Mouse (Mus musculus) c-Kit-positive CD71-positive TER-119-negative erythroid progenitor cells, embryonic 14.5 days (primary cell): ENCODE results near the gene Ncoa3.

Experiments used
- DNase-seq: peaks from one replicate; pipeline ENCODE4 v3.0.0-alpha.2; 2013; ENCODE audit warnings: low read depth

Ncoa3 gene

GRCm38 (mm10) chr2:166002429-166002828 lies 10.0 kb downstream of the Ncoa3 start:
- no peak for DNase-seq

- no peak for DNase-seq
Observed at GRCm38 (mm10) chr2:166003004-166003403, 10.6 kb downstream of the Ncoa3 start.

- no peak for DNase-seq
Observed at GRCm38 (mm10) chr2:166007046-166007445, 14.6 kb downstream of the Ncoa3 start.

GRCm38 (mm10) chr2:166008558-166009392 lies 16.3 kb downstream of the Ncoa3 start:
- no peak for DNase-seq

- no peak for DNase-seq
Observed at GRCm38 (mm10) chr2:166009393-166009947, 17.0 kb downstream of the Ncoa3 start.

GRCm38 (mm10) chr2:166010321-166010720 lies 17.9 kb downstream of the Ncoa3 start:
- no peak for DNase-seq

- no peak for DNase-seq
Observed at GRCm38 (mm10) chr2:166011422-166011821, 19.0 kb downstream of the Ncoa3 start.

- peak; percentile 51 for DNase-seq
Observed at GRCm38 (mm10) chr2:166012145-166012544, 19.7 kb downstream of the Ncoa3 start.

- DNase-seq: no peak
Observed at GRCm38 (mm10) chr2:166018769-166019168, 26.3 kb downstream of the Ncoa3 start.

GRCm38 (mm10) chr2:166020026-166020425 lies 27.6 kb downstream of the Ncoa3 start:
- no peak for DNase-seq

GRCm38 (mm10) chr2:166021073-166021610 lies 28.7 kb downstream of the Ncoa3 start:
- no peak for DNase-seq

- no peak for DNase-seq
Observed at GRCm38 (mm10) chr2:166021642-166022041, 29.2 kb downstream of the Ncoa3 start.

GRCm38 (mm10) chr2:166022327-166022726 lies 29.9 kb downstream of the Ncoa3 start:
- no peak for DNase-seq

- DNase-seq: no peak
Observed at GRCm38 (mm10) chr2:166024079-166024478, 31.6 kb downstream of the Ncoa3 start.

- no peak for DNase-seq
Observed at GRCm38 (mm10) chr2:166024621-166025020, 32.2 kb downstream of the Ncoa3 start.

- DNase-seq: no peak
Observed at GRCm38 (mm10) chr2:166025943-166026342, 33.5 kb downstream of the Ncoa3 start.

- no peak for DNase-seq
Observed at GRCm38 (mm10) chr2:166027834-166028233, 35.4 kb downstream of the Ncoa3 start.

GRCm38 (mm10) chr2:166029232-166029631 lies 36.8 kb downstream of the Ncoa3 start:
- no peak for DNase-seq

GRCm38 (mm10) chr2:166030256-166030995 lies 38.0 kb downstream of the Ncoa3 start:
- no peak for DNase-seq

GRCm38 (mm10) chr2:166031120-166031929 lies 38.9 kb downstream of the Ncoa3 start:
- no peak for DNase-seq

- no peak for DNase-seq
Observed at GRCm38 (mm10) chr2:166032628-166033027, 40.2 kb downstream of the Ncoa3 start.
